Comparison of ENCODE assay signal across 25 mouse cellular contexts in the genomic region with DNA sequence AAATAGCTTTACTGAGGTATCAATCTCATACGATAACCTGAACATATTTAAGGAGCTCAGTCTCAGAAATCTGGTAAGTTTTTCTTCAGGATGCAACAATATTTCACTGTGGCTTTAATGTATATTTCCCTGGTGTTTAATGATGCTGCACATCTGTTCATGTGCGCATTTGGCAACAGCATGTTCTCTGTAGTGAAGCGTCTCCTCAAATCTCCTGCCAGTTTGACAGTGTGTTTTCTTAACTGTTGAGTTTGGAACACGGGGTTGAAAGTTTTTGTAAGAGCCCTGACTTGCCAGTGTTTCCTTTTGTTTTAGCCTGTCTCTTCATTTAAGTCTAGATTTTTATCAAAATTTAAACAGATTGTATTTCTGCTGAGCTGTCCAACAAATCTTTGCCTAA.
"Had no signal": no experiment of that assay in that cellular context is flagged by ENCODE, and none has a peak within 500 bp of the region (broad histone marks: within the 10 kb centered on the region; RNA-seq: fewer than 3 reads in every experiment).

No protein-coding gene starts in this region.

- ATAC-seq: forebrain, postnatal 0 days; hindbrain, postnatal 0 days; intestine, embryonic 16.5 days had no signal

- H3K4me3 ChIP-seq: heart, adult 2 months; heart, embryonic 13.5 days; heart, embryonic 15.5 days; hindbrain, embryonic 13.5 days; hindbrain, embryonic 15.5 days; kidney, embryonic 15.5 days; limb, embryonic 13.5 days had no signal

- H3K9ac ChIP-seq: forebrain, postnatal 0 days; heart, embryonic 13.5 days; heart, embryonic 15.5 days; hindbrain, embryonic 13.5 days; hindbrain, embryonic 15.5 days; kidney, embryonic 15.5 days; limb, embryonic 13.5 days had no signal

- H3K27me3 ChIP-seq: heart, embryonic 13.5 days; heart, embryonic 15.5 days; hindbrain, embryonic 13.5 days; hindbrain, embryonic 15.5 days; kidney, embryonic 15.5 days; limb, embryonic 13.5 days had no signal

- H3K36me3 ChIP-seq: heart, embryonic 15.5 days; hindbrain, embryonic 13.5 days; hindbrain, embryonic 15.5 days; kidney, embryonic 15.5 days; limb, embryonic 13.5 days had no signal

- H3K4me2 ChIP-seq: heart, embryonic 11.5 days; heart, embryonic 13.5 days; heart, embryonic 15.5 days; hindbrain, embryonic 13.5 days; hindbrain, embryonic 15.5 days; kidney, embryonic 15.5 days; limb, embryonic 13.5 days had no signal

- H3K9me3 ChIP-seq: heart, embryonic 13.5 days; heart, embryonic 15.5 days; hindbrain, embryonic 13.5 days; hindbrain, embryonic 15.5 days; kidney, embryonic 15.5 days; limb, embryonic 13.5 days had no signal

- H3K4me1 ChIP-seq: hindbrain, embryonic 15.5 days had no signal

- DNase-seq: forebrain, postnatal 0 days; gastrocnemius, postnatal 14 days; gastrocnemius, postnatal 36 days; heart, adult 11 months; heart, adult 2 months; heart, postnatal 14 days; heart, postnatal 36 days; kidney, adult 11 months; kidney, adult 2 months; kidney, adult 9 months; kidney, postnatal 14 days; kidney, postnatal 36 days; layer of hippocampus, adult 9-11 months; layer of hippocampus, postnatal 36 days; left cerebral cortex, postnatal 4 days had no signal

- H3K27ac ChIP-seq: heart, adult 2 months; heart, embryonic 13.5 days; heart, embryonic 15.5 days; hindbrain, embryonic 13.5 days; hindbrain, embryonic 15.5 days; hindbrain, postnatal 0 days; kidney, embryonic 15.5 days; kidney, postnatal 0 days; limb, embryonic 13.5 days had no signal
